Mouse (Mus musculus): ENCODE results near the gene Pde6h. TPM values are rescaled to one million over a fixed set of nuclear protein-coding genes. Genes with fewer than 3 reads are reported as not detected.

Pde6h gene
- polyA plus RNA-seq, 1 experiment from 2014 or later: 0.20 TPM

- H3K36me3 ChIP-seq (ENCODE audit: control insufficient read depth, insufficient read depth, low read length): no peaks in the 10 kb centered on the region
- no peak overlapping the region for H3K4me3 ChIP-seq (ENCODE audit: low read length)
- 0 out of 2 replicates have a peak, but pooled peaks have one; percentile 10 for ATAC-seq (ENCODE audit: low read depth)
- H3K9ac ChIP-seq (ENCODE audit: low read length): no peak overlapping the region
- H3K4me1 ChIP-seq (replicated peaks; ENCODE audit: control insufficient read depth, insufficient read depth, low read length): peaks cover 14% of the 10 kb centered on the region
- no peaks in the 10 kb centered on the region for H3K27me3 ChIP-seq (ENCODE audit: control insufficient read depth, insufficient read depth, low read depth, low read length)
- H3K4me2 ChIP-seq (ENCODE audit: low read depth, low read length): no peak overlapping the region
- H3K27ac ChIP-seq (ENCODE audit: low read length): peak overlapping the region; percentile 55; the same call in 1 of the 2 replicates
- no peaks in the 10 kb centered on the region for H3K9me3 ChIP-seq (ENCODE audit: control insufficient read depth, low read length)
- WGBS: 5% methylated on average over 2 of the region's 2 CpGs
Measured at GRCm38 (mm10) chr6:136917885-136918284, 5.7 kb upstream of the Pde6h start.

- no peaks in the 10 kb centered on the region for H3K27me3 ChIP-seq (ENCODE audit: control insufficient read depth, insufficient read depth, low read depth, low read length)
- no peaks in the 10 kb centered on the region for H3K36me3 ChIP-seq (ENCODE audit: control insufficient read depth, insufficient read depth, low read length)
- H3K9ac ChIP-seq (ENCODE audit: low read length): no peak overlapping the region
- H3K4me3 ChIP-seq (ENCODE audit: low read length): no peak overlapping the region
- H3K27ac ChIP-seq (ENCODE audit: low read length): no peak overlapping the region
- no peaks in the 10 kb centered on the region for H3K9me3 ChIP-seq (ENCODE audit: control insufficient read depth, low read length)
- H3K4me1 ChIP-seq (replicated peaks; ENCODE audit: control insufficient read depth, insufficient read depth, low read length): peaks cover 2% of the 10 kb centered on the region; the same call in 1 of the 2 replicates
- 34% methylated on average over 16 of the region's 16 CpGs for WGBS
- H3K4me2 ChIP-seq (ENCODE audit: low read depth, low read length): no peak overlapping the region
- ATAC-seq (ENCODE audit: low read depth): peak; percentile 42
Measured at GRCm38 (mm10) chr6:136920320-136921257, 3.0 kb upstream of the Pde6h start.

GRCm38 (mm10) chr6:136921601-136922000 is 2.0 kb upstream of the Pde6h start:
- Histone ChIP-seq H3K9me3 (ENCODE audit: control insufficient read depth, low read length) (no peaks in the 10 kb centered on the region), H3K27me3 (ENCODE audit: control insufficient read depth, insufficient read depth, low read depth, low read length) (no peaks in the 10 kb centered on the region), H3K36me3 (ENCODE audit: control insufficient read depth, insufficient read depth, low read length) (no peaks in the 10 kb centered on the region), H3K4me1 (replicated peaks; ENCODE audit: control insufficient read depth, insufficient read depth, low read length) (peaks cover 2% of the 10 kb centered on the region; the same call in 1 of the 2 replicates), H3K4me3 (ENCODE audit: low read length) (no peak overlapping the region), H3K4me2 (ENCODE audit: low read depth, low read length) (no peak overlapping the region), H3K9ac (ENCODE audit: low read length) (no peak overlapping the region), H3K27ac (ENCODE audit: low read length) (no peak overlapping the region)
- WGBS: 76% methylated on average over 7 of the region's 7 CpGs
- no peak for ATAC-seq (ENCODE audit: low read depth)

- Histone ChIP-seq H3K27me3 (ENCODE audit: control insufficient read depth, insufficient read depth, low read depth, low read length) (no peaks in the 10 kb centered on the region), H3K4me2 (ENCODE audit: low read depth, low read length) (no peak within 1 kb of the TSS), H3K4me3 (ENCODE audit: low read length) (no peak within 1 kb of the TSS), H3K4me1 (replicated peaks; ENCODE audit: control insufficient read depth, insufficient read depth, low read length) (peaks cover 2% of the 10 kb centered on the region; the same call in 1 of the 2 replicates), H3K36me3 (ENCODE audit: control insufficient read depth, insufficient read depth, low read length) (no peaks in the 10 kb centered on the region), H3K9ac (ENCODE audit: low read length) (no peak within 1 kb of the TSS), H3K9me3 (ENCODE audit: control insufficient read depth, low read length) (no peaks in the 10 kb centered on the region), H3K27ac (ENCODE audit: low read length) (no peak within 1 kb of the TSS)
- 59% methylated on average over 5 of the region's 5 CpGs for WGBS
- ATAC-seq (ENCODE audit: low read depth): no peak
Measured at GRCm38 (mm10) chr6:136922080-136922479, 1.6 kb upstream of the Pde6h start, which contains the start of gene Erp27. TSS of gene Erp27 (minus strand) at chr6:136922180.

GRCm38 (mm10) chr6:136922871-136923270 is 761 bp upstream of the Pde6h start:
- H3K27ac ChIP-seq (ENCODE audit: low read length): no peak overlapping the region
- ATAC-seq (ENCODE audit: low read depth): no peak
- H3K4me2 ChIP-seq (ENCODE audit: low read depth, low read length): no peak overlapping the region
- H3K4me3 ChIP-seq (ENCODE audit: low read length): no peak overlapping the region
- no peaks in the 10 kb centered on the region for H3K9me3 ChIP-seq (ENCODE audit: control insufficient read depth, low read length)
- 85% methylated on average over 7 of the region's 7 CpGs for WGBS
- no peaks in the 10 kb centered on the region for H3K36me3 ChIP-seq (ENCODE audit: control insufficient read depth, insufficient read depth, low read length)
- no peaks in the 10 kb centered on the region for H3K27me3 ChIP-seq (ENCODE audit: control insufficient read depth, insufficient read depth, low read depth, low read length)
- H3K4me1 ChIP-seq (replicated peaks; ENCODE audit: control insufficient read depth, insufficient read depth, low read length): peaks cover 2% of the 10 kb centered on the region; the same call in 1 of the 2 replicates
- no peak overlapping the region for H3K9ac ChIP-seq (ENCODE audit: low read length)

GRCm38 (mm10) chr6:136925049-136925448 is 1.4 kb downstream of the Pde6h start:
- H3K4me3 ChIP-seq (ENCODE audit: low read length): no peak overlapping the region
- no peaks in the 10 kb centered on the region for H3K36me3 ChIP-seq (ENCODE audit: control insufficient read depth, insufficient read depth, low read length)
- H3K4me2 ChIP-seq (ENCODE audit: low read depth, low read length): no peak overlapping the region
- 51% methylated on average over 8 of the region's 8 CpGs for WGBS
- H3K27me3 ChIP-seq (ENCODE audit: control insufficient read depth, insufficient read depth, low read depth, low read length): no peaks in the 10 kb centered on the region
- H3K9ac ChIP-seq (ENCODE audit: low read length): no peak overlapping the region
- H3K4me1 ChIP-seq (replicated peaks; ENCODE audit: control insufficient read depth, insufficient read depth, low read length): peaks cover 2% of the 10 kb centered on the region; the same call in 1 of the 2 replicates
- no peak for ATAC-seq (ENCODE audit: low read depth)
- H3K9me3 ChIP-seq (ENCODE audit: control insufficient read depth, low read length): no peaks in the 10 kb centered on the region
- no peak overlapping the region for H3K27ac ChIP-seq (ENCODE audit: low read length)

GRCm38 (mm10) chr6:136927626-136928025 is 4.0 kb downstream of the Pde6h start:
- ATAC-seq (ENCODE audit: low read depth): no peak
- 79% methylated on average over 1 of the region's 1 CpGs for WGBS
- no peak overlapping the region for H3K27ac ChIP-seq (ENCODE audit: low read length)
- no peak overlapping the region for H3K4me2 ChIP-seq (ENCODE audit: low read depth, low read length)
- peaks cover 10% of the 10 kb centered on the region for H3K4me1 ChIP-seq (replicated peaks; ENCODE audit: control insufficient read depth, insufficient read depth, low read length)
- no peak overlapping the region for H3K4me3 ChIP-seq (ENCODE audit: low read length)
- no peaks in the 10 kb centered on the region for H3K9me3 ChIP-seq (ENCODE audit: control insufficient read depth, low read length)
- no peaks in the 10 kb centered on the region for H3K36me3 ChIP-seq (ENCODE audit: control insufficient read depth, insufficient read depth, low read length)
- no peak overlapping the region for H3K9ac ChIP-seq (ENCODE audit: low read length)
- H3K27me3 ChIP-seq (ENCODE audit: control insufficient read depth, insufficient read depth, low read depth, low read length): no peaks in the 10 kb centered on the region

- ATAC-seq (ENCODE audit: low read depth): peak; percentile 97
- no peaks in the 10 kb centered on the region for H3K27me3 ChIP-seq (ENCODE audit: control insufficient read depth, insufficient read depth, low read depth, low read length)
- WGBS: 12% methylated on average over 12 of the region's 12 CpGs
- H3K4me2 ChIP-seq (ENCODE audit: low read depth, low read length): peak overlapping the region; percentile 26
- H3K9me3 ChIP-seq (ENCODE audit: control insufficient read depth, low read length): no peaks in the 10 kb centered on the region
- H3K9ac ChIP-seq (ENCODE audit: low read length): peak overlapping the region; percentile 45
- peak overlapping the region; percentile 79 for H3K27ac ChIP-seq (ENCODE audit: low read length)
- H3K4me1 ChIP-seq (replicated peaks; ENCODE audit: control insufficient read depth, insufficient read depth, low read length): peaks cover 10% of the 10 kb centered on the region
- no peaks in the 10 kb centered on the region for H3K36me3 ChIP-seq (ENCODE audit: control insufficient read depth, insufficient read depth, low read length)
- H3K4me3 ChIP-seq (ENCODE audit: low read length): no peak overlapping the region
Measured at GRCm38 (mm10) chr6:136930677-136931076, 7.0 kb downstream of the Pde6h start.

- Histone ChIP-seq H3K36me3 (ENCODE audit: control insufficient read depth, insufficient read depth, low read length) (no peaks in the 10 kb centered on the region), H3K9ac (ENCODE audit: low read length) (peak overlapping the region; percentile 45), H3K4me1 (replicated peaks; ENCODE audit: control insufficient read depth, insufficient read depth, low read length) (peaks cover 10% of the 10 kb centered on the region), H3K27me3 (ENCODE audit: control insufficient read depth, insufficient read depth, low read depth, low read length) (no peaks in the 10 kb centered on the region), H3K27ac (ENCODE audit: low read length) (peak overlapping the region; percentile 79), H3K9me3 (ENCODE audit: control insufficient read depth, low read length) (no peaks in the 10 kb centered on the region), H3K4me2 (ENCODE audit: low read depth, low read length) (peak overlapping the region; percentile 26), H3K4me3 (ENCODE audit: low read length) (no peak overlapping the region)
- ATAC-seq (ENCODE audit: low read depth): no peak
- WGBS: 82% methylated on average over 13 of the region's 13 CpGs
Measured at GRCm38 (mm10) chr6:136931246-136931645, 7.6 kb downstream of the Pde6h start.
